In genomic region chr9:110665912-110666311, GRCm38 (mm10) we compare ENCODE assay signal across 9 mouse cellular contexts. TPM values are rescaled to one million over a fixed set of nuclear protein-coding genes. Genes with fewer than 3 reads are reported as not detected.
A peak's percentile ranks its signal among the peaks of the same experiment; 100 is the strongest.
DNase-seq lines count a peak whose midpoint lies in the region; ATAC-seq and TF ChIP-seq lines count a peak whose summit lies in the region.
"Had no signal": no experiment of that assay in that cellular context is flagged by ENCODE, and none has a peak within 500 bp of the region (broad histone marks: within the 10 kb centered on the region; RNA-seq: fewer than 3 reads in every experiment).

No protein-coding gene starts in this region.

- no peak overlapping the region for H3K4me3 ChIP-seq in neural tube, embryonic 11.5 days (ENCODE audit: low read depth, low read length)
- H3K4me3 ChIP-seq in limb, embryonic 14.5 days (replicated peaks; ENCODE audit: low read length): no peak overlapping the region
- H3K4me3 ChIP-seq in midbrain, embryonic 15.5 days: no peak overlapping the region
- H3K4me3 ChIP-seq: limb, embryonic 15.5 days had no signal

- 15% methylated on average over 4 of the region's 4 CpGs for WGBS in neural tube, embryonic 11.5 days
- WGBS in limb, embryonic 14.5 days: 18% methylated on average over 4 of the region's 4 CpGs
- 27% methylated on average over 4 of the region's 4 CpGs for WGBS in midbrain, embryonic 15.5 days

- H3K9ac ChIP-seq in neural tube, embryonic 11.5 days (ENCODE audit: low read length): no peak overlapping the region
- H3K9ac ChIP-seq in limb, embryonic 14.5 days (ENCODE audit: low read depth, low read length, severe bottlenecking): no peak overlapping the region
- no peak overlapping the region for H3K9ac ChIP-seq in midbrain, embryonic 15.5 days
- H3K9ac ChIP-seq: limb, embryonic 15.5 days had no signal

- no peak for TF ChIP-seq POLR2A in limb, embryonic 14.5 days (IDR thresholded peaks at IDR 0.05; ENCODE audit: borderline replicate concordance, extremely low read depth, insufficient read depth, insufficient read length)

- no peaks in the 10 kb centered on the region for H3K9me3 ChIP-seq in neural tube, embryonic 11.5 days (ENCODE audit: control insufficient read depth, low read length)
- no peaks in the 10 kb centered on the region for H3K9me3 ChIP-seq in limb, embryonic 14.5 days (ENCODE audit: control insufficient read depth, low read length)
- H3K9me3 ChIP-seq in midbrain, embryonic 15.5 days: no peaks in the 10 kb centered on the region
- H3K9me3 ChIP-seq: limb, embryonic 15.5 days had no signal

- ATAC-seq in neural tube, embryonic 11.5 days (ENCODE audit: insufficient read depth, low FRiP score, low TSS enrichment): no peak
- peak; percentile 91 for ATAC-seq in erythroid progenitor cell, adult 5-6 weeks (replicated peaks; ENCODE audit: low FRiP score, poor library complexity, severe bottlenecking)
- no peak for ATAC-seq in limb, embryonic 14.5 days (ENCODE audit: low FRiP score, low read depth)
- ATAC-seq in midbrain, embryonic 15.5 days (replicated peaks): no peak

- no peaks in the 10 kb centered on the region for H3K36me3 ChIP-seq in neural tube, embryonic 11.5 days (ENCODE audit: control insufficient read depth, insufficient read depth, low read length)
- H3K36me3 ChIP-seq in limb, embryonic 14.5 days (ENCODE audit: control insufficient read depth, insufficient read depth, low read length): no peaks in the 10 kb centered on the region
- H3K36me3 ChIP-seq in midbrain, embryonic 15.5 days (replicated peaks): no peaks in the 10 kb centered on the region
- H3K36me3 ChIP-seq: limb, embryonic 15.5 days had no signal

- 0 out of 2 replicates have a peak overlapping the region, but pooled peaks have one; percentile 2 for H3K4me2 ChIP-seq in neural tube, embryonic 11.5 days (ENCODE audit: low read depth)
- no peak overlapping the region for H3K4me2 ChIP-seq in limb, embryonic 14.5 days (replicated peaks; ENCODE audit: low read depth, low read length, severe bottlenecking)
- no peak overlapping the region for H3K4me2 ChIP-seq in midbrain, embryonic 15.5 days
- H3K4me2 ChIP-seq: limb, embryonic 15.5 days had no signal

- no peaks in the 10 kb centered on the region for H3K27me3 ChIP-seq in neural tube, embryonic 11.5 days (ENCODE audit: control insufficient read depth, insufficient read depth, low read length)
- no peaks in the 10 kb centered on the region for H3K27me3 ChIP-seq in limb, embryonic 14.5 days (ENCODE audit: control insufficient read depth, insufficient read depth, low read length)
- H3K27me3 ChIP-seq in midbrain, embryonic 15.5 days (replicated peaks): no peaks in the 10 kb centered on the region
- H3K27me3 ChIP-seq: limb, embryonic 15.5 days had no signal

- no peak overlapping the region for H3K27ac ChIP-seq in neural tube, embryonic 11.5 days (ENCODE audit: low read depth, low read length)
- H3K27ac ChIP-seq in limb, embryonic 14.5 days (replicated peaks; ENCODE audit: low read depth, low read length): no peak overlapping the region
- 0 out of 2 replicates have a peak overlapping the region, but pooled peaks have one; percentile 23 for H3K27ac ChIP-seq in midbrain, embryonic 15.5 days
- H3K27ac ChIP-seq: limb, embryonic 15.5 days had no signal

- peaks cover 4% of the 10 kb centered on the region; the same call in 1 of the 2 replicates for H3K4me1 ChIP-seq in neural tube, embryonic 11.5 days (ENCODE audit: control insufficient read depth, insufficient read depth, low read length)
- H3K4me1 ChIP-seq in limb, embryonic 14.5 days (ENCODE audit: control insufficient read depth, insufficient read depth, low read length): 0 out of 2 replicates have a peak, but pooled peaks cover 3% of the 10 kb centered on the region
- H3K4me1 ChIP-seq in midbrain, embryonic 15.5 days: peaks cover 12% of the 10 kb centered on the region; the same call in 1 of the 2 replicates
- H3K4me1 ChIP-seq: limb, embryonic 15.5 days had no signal

- no peak for DNase-seq in neural tube, embryonic 11.5 days (ENCODE audit: low spot score)
- DNase-seq in neural tube, embryonic 10.5 days (ENCODE audit: extremely low spot score, low spot score): no peak
- DNase-seq in limb, embryonic 14.5 days (ENCODE audit: low spot score): peak; percentile 43
- no peak for DNase-seq in cerebellum, adult 18-20 months
- no peak for DNase-seq in ovary, postnatal 10 days (ENCODE audit: low spot score)
- DNase-seq in layer of hippocampus, adult 18-20 months (ENCODE audit: low spot score in 2 of 2): no peak

RNA-seq across cellular contexts. Expression of gene Ccdc12, which starts 9.6 kb away (rescaled TPM):
- polyA plus RNA-seq in neural tube, embryonic 11.5 days (2014; fragmentation: Nextera tagmentation; extraction: Ambion mirVana): 131 and 134 TPM in 2 replicates
- 59.8 and 67.1 TPM in 2 replicates for total RNA-seq in erythroid progenitor cell, adult 5-6 weeks (2015; ENCODE audit: low replicate concordance)
- 32.8 and 34.5 TPM in 2 replicates for total RNA-seq in erythroid progenitor cell, adult 5-6 weeks (2017; ENCODE audit: low replicate concordance)
- polyA plus RNA-seq in limb, embryonic 14.5 days (2012; rRNA removed): 72.2 and 83.8 TPM in 2 replicates
- 102 and 123 TPM in 2 replicates for polyA plus RNA-seq in limb, embryonic 14.5 days (2014; fragmentation: Nextera tagmentation; extraction: Ambion mirVana)
- 110 and 115 TPM in 2 replicates for polyA plus RNA-seq in midbrain, embryonic 15.5 days (2015; fragmentation: Nextera tagmentation; extraction: Ambion mirVana)
- 10 to 100 TPM; 50.9 to 62.8 TPM for total RNA-seq in layer of hippocampus, adult 18-20 months (2021)

RNA-seq across cellular contexts. Expression of gene Nbeal2, which starts 12.0 kb away (rescaled TPM):
- 0.87 and 1.1 TPM in 2 replicates for polyA plus RNA-seq in neural tube, embryonic 11.5 days (2014; fragmentation: Nextera tagmentation; extraction: Ambion mirVana)
- 9.4 and 16.3 TPM in 2 replicates for total RNA-seq in erythroid progenitor cell, adult 5-6 weeks (2015; ENCODE audit: low replicate concordance)
- total RNA-seq in erythroid progenitor cell, adult 5-6 weeks (2017; ENCODE audit: low replicate concordance): 1.4 and 10.1 TPM in 2 replicates
- polyA plus RNA-seq in limb, embryonic 14.5 days (2012; rRNA removed): 8.4 and 9.4 TPM in 2 replicates
- 3.2 and 3.3 TPM in 2 replicates for polyA plus RNA-seq in limb, embryonic 14.5 days (2014; fragmentation: Nextera tagmentation; extraction: Ambion mirVana)
- 5.5 and 6.4 TPM in 2 replicates for polyA plus RNA-seq in midbrain, embryonic 15.5 days (2015; fragmentation: Nextera tagmentation; extraction: Ambion mirVana)
- 10 to 100 TPM; 13.4 to 18.9 TPM for total RNA-seq in layer of hippocampus, adult 18-20 months (2021)

RNA-seq across cellular contexts. Expression of gene Nradd, which starts 41.7 kb away (rescaled TPM):
- 23.4 and 24.3 TPM in 2 replicates for polyA plus RNA-seq in neural tube, embryonic 11.5 days (2014; fragmentation: Nextera tagmentation; extraction: Ambion mirVana)
- total RNA-seq in erythroid progenitor cell, adult 5-6 weeks (2015; ENCODE audit: low replicate concordance): 2.2 TPM in 1 of 2 replicates, not detected in the other
- 1.3 TPM in 1 of 2 replicates, not detected in the other for total RNA-seq in erythroid progenitor cell, adult 5-6 weeks (2017; ENCODE audit: low replicate concordance)
- polyA plus RNA-seq in limb, embryonic 14.5 days (2012; rRNA removed): 40.0 and 53.8 TPM in 2 replicates
- polyA plus RNA-seq in limb, embryonic 14.5 days (2014; fragmentation: Nextera tagmentation; extraction: Ambion mirVana): 28.1 and 30.4 TPM in 2 replicates
- 30.1 and 35.4 TPM in 2 replicates for polyA plus RNA-seq in midbrain, embryonic 15.5 days (2015; fragmentation: Nextera tagmentation; extraction: Ambion mirVana)
- total RNA-seq in layer of hippocampus, adult 18-20 months (2021): 1 to 10 TPM; 2.0 to 3.5 TPM
